Mouse (Mus musculus) cerebellum, adult (tissue): ENCODE results near the gene Fgfr2.

Experiments used
- ATAC-seq: cut with Nextera tagmentation; 2 replicates; pipeline ENCODE4 v1.9.2; 2017; ENCODE audit warnings: mild to moderate bottlenecking, moderate library complexity, mixed read lengths; ENCODE audit not compliant: insufficient number of reproducible peaks, low FRiP score, low TSS enrichment

The Fgfr2 gene

GRCm38 (mm10) chr7:130930401-130930800, 2192.7 kb downstream of the Fgfr2 start:
- no peak for ATAC-seq

GRCm38 (mm10) chr7:130922981-130923731, 2200.0 kb downstream of the Fgfr2 start:
- ATAC-seq, result no peak

GRCm38 (mm10) chr7:130918260-130918659, 2204.9 kb downstream of the Fgfr2 start:
- no peak for ATAC-seq

- ATAC-seq, result no peak
These were observed 2208.3 kb downstream of the Fgfr2 start for GRCm38 (mm10) chr7:130914693-130915363.

GRCm38 (mm10) chr7:130910841-130911240, 2212.3 kb downstream of the Fgfr2 start:
- ATAC-seq, result no peak

- no peak for ATAC-seq
These were observed 2218.4 kb downstream of the Fgfr2 start for GRCm38 (mm10) chr7:130904571-130905365.

- ATAC-seq, result no peak
These were observed 2219.6 kb downstream of the Fgfr2 start for GRCm38 (mm10) chr7:130903505-130904074.

- no peak for ATAC-seq
These were observed 2220.2 kb downstream of the Fgfr2 start for GRCm38 (mm10) chr7:130902929-130903328.

GRCm38 (mm10) chr7:130900233-130900848, 2222.8 kb downstream of the Fgfr2 start:
- ATAC-seq, result no peak

- ATAC-seq, result no peak
These were observed 2224.8 kb downstream of the Fgfr2 start for GRCm38 (mm10) chr7:130898373-130898772.

- no peak for ATAC-seq
These were observed 2225.9 kb downstream of the Fgfr2 start for GRCm38 (mm10) chr7:130897201-130897600.

GRCm38 (mm10) chr7:130896064-130896463, 2227.1 kb downstream of the Fgfr2 start:
- no peak for ATAC-seq

GRCm38 (mm10) chr7:130895618-130895945, 2227.6 kb downstream of the Fgfr2 start:
- ATAC-seq, result no peak; the same call in 1 of the 2 replicates

- ATAC-seq, result no peak
These were observed 2228.1 kb downstream of the Fgfr2 start for GRCm38 (mm10) chr7:130894931-130895617.

- no peak for ATAC-seq
These were observed 2230.2 kb downstream of the Fgfr2 start for GRCm38 (mm10) chr7:130892973-130893372.

GRCm38 (mm10) chr7:130890871-130891270, 2232.3 kb downstream of the Fgfr2 start:
- ATAC-seq, result no peak

- ATAC-seq, result no peak
These were observed 2235.2 kb downstream of the Fgfr2 start for GRCm38 (mm10) chr7:130887946-130888345.

- no peak for ATAC-seq
These were observed 2236.9 kb downstream of the Fgfr2 start for GRCm38 (mm10) chr7:130886246-130886645.

GRCm38 (mm10) chr7:130884161-130884560, 2239.0 kb downstream of the Fgfr2 start:
- no peak for ATAC-seq

GRCm38 (mm10) chr7:130867256-130867655, 2255.9 kb downstream of the Fgfr2 start:
- ATAC-seq, result no peak
